7 mouse cellular contexts compared by ENCODE assay signal in genomic region chr6:125166861-125167650, GRCm38 (mm10). TPM values are rescaled to one million over a fixed set of nuclear protein-coding genes. Genes with fewer than 3 reads are reported as not detected.
DNase-seq lines count a peak whose midpoint lies in the region; ATAC-seq and TF ChIP-seq lines count a peak whose summit lies in the region.

No protein-coding gene starts in this region.

- dilution Hi-C loops in CH12.LX (cut with MboI; ENCODE audit: extremely low pct_ligation_motif_present, extremely low pct_unique_long_range_greater_than_20kb, low sequenced_read_pairs) = no loop called here

- peaks cover 21% of the 10 kb centered on the region for H3K79me2 ChIP-seq in CH12.LX (replicated peaks; ENCODE audit: control insufficient read depth, extremely low read depth, insufficient read depth, poor library complexity, severe bottlenecking)
- H3K79me2 ChIP-seq in heart, adult 2 months (replicated peaks; ENCODE audit: control insufficient read depth, insufficient read depth, low read length) = no peaks in the 10 kb centered on the region; the same call in 1 of the 2 replicates

- no peaks in the 10 kb centered on the region for H3K27me3 ChIP-seq in CH12.LX (replicated peaks)
- no peaks in the 10 kb centered on the region for H3K27me3 ChIP-seq in heart, adult 2 months (ENCODE audit: control insufficient read depth, insufficient read depth, low read length)
- no peaks in the 10 kb centered on the region for H3K27me3 ChIP-seq in kidney, embryonic 16.5 days (ENCODE audit: insufficient read depth, low read length)

- TF ChIP-seq EP300 in CH12.LX (IDR thresholded peaks at IDR 0.05; ENCODE audit: low read length) = no peak
- TF ChIP-seq EP300 in heart, adult 2 months (IDR thresholded peaks at IDR 0.05; ENCODE audit: insufficient read depth, low read depth, low read length) = peak; percentile 27; the same call in 1 of the 2 replicates

- no peak for TF ChIP-seq POLR2A in CH12.LX (IDR thresholded peaks at IDR 0.05; ENCODE audit: low read depth, low read length)
- no peak for TF ChIP-seq POLR2A in heart, adult 2 months (IDR thresholded peaks at IDR 0.05; ENCODE audit: insufficient read depth, low read depth, low read length)

- peaks cover 11 to 24% of the 10 kb centered on the region in 2 experiments for H3K4me1 ChIP-seq in CH12.LX (ENCODE audit: control insufficient read depth in 1 of 2, insufficient read depth in 2 of 2)
- H3K4me1 ChIP-seq in heart, adult 2 months (ENCODE audit: control insufficient read depth, insufficient read depth, low read length) = peaks cover 4% of the 10 kb centered on the region
- H3K4me1 ChIP-seq in kidney, embryonic 16.5 days (ENCODE audit: insufficient read depth, low read length) = peaks cover 35% of the 10 kb centered on the region

- 21% methylated on average over 10 of the region's 10 CpGs for WGBS in heart, adult 2 months
- 22% methylated on average over 10 of the region's 10 CpGs for WGBS in kidney, embryonic 16.5 days

- H3K9ac ChIP-seq in CH12.LX (ENCODE audit: insufficient read depth, low read depth) = peak overlapping the region; percentile 50; the same call in 1 of the 2 replicates
- H3K9ac ChIP-seq in heart, adult 2 months (ENCODE audit: low read depth, low read length) = peak overlapping the region; percentile 7; the same call in 1 of the 2 replicates
- peak overlapping the region; percentile 96 for H3K9ac ChIP-seq in kidney, embryonic 16.5 days (replicated peaks; ENCODE audit: low read length)

- in situ Hi-C loops in CH12.LX (cut with MboI; ENCODE audit: low pct_ligation_motif_present, low pct_unique_long_range_greater_than_20kb, low sequenced_read_pairs) = no loop called here

- H3K4me2 ChIP-seq in CH12.LX (ENCODE audit: insufficient read depth, low read depth, poor library complexity, severe bottlenecking) = peak overlapping the region; percentile 81
- peak overlapping the region; percentile 80 for H3K4me2 ChIP-seq in kidney, embryonic 16.5 days (replicated peaks; ENCODE audit: low read depth, low read length)

- peak; percentile 17; the same call in 1 of the 2 replicates for ATAC-seq in kidney, embryonic 16.5 days (ENCODE audit: low FRiP score, low TSS enrichment)
- ATAC-seq in megakaryocyte-erythroid progenitor cell, adult 5-6 weeks (replicated peaks; ENCODE audit: low FRiP score, low TSS enrichment, poor library complexity, severe bottlenecking) = peak; percentile 8

- DNase-seq in 3T3-L1 (ENCODE audit: low read depth, low spot score) (peak; percentile 67), CH12.LX (ENCODE audit: extremely low read depth) (peak; percentile 44)
- DNase-seq in embryo, embryonic 10 days (ENCODE audit: low spot score) = peak; percentile 67
- peak in 1 of 2 experiments; percentile 84 for DNase-seq in heart, adult 2 months
- DNase-seq in thymus, postnatal 0 days (ENCODE audit: low spot score) = no peak

- TF ChIP-seq CTCF in CH12.LX (conservative IDR thresholded peaks at IDR 0.05 in 1 of 2, IDR thresholded peaks at IDR 0.05 in 1 of 2; ENCODE audit: low read depth in 2 of 2, low read length in 2 of 2) = no peak
- TF ChIP-seq CTCF in heart, adult 2 months (IDR thresholded peaks at IDR 0.05) = no peak

- no peaks in the 10 kb centered on the region for H3K9me3 ChIP-seq in CH12.LX (replicated peaks; ENCODE audit: low read length)
- H3K9me3 ChIP-seq in kidney, embryonic 16.5 days (ENCODE audit: low read length) = no peaks in the 10 kb centered on the region

- H3K36me3 ChIP-seq in CH12.LX (replicated peaks in 1 of 2; ENCODE audit: control insufficient read depth in 1 of 2, insufficient read depth in 1 of 2, low read length in 1 of 2) = peaks cover 62 to 72% of the 10 kb centered on the region in 2 experiments
- 0 out of 2 replicates have a peak, but pooled peaks cover 3% of the 10 kb centered on the region for H3K36me3 ChIP-seq in heart, adult 2 months (ENCODE audit: control insufficient read depth, insufficient read depth, low read length)
- peaks cover 64% of the 10 kb centered on the region for H3K36me3 ChIP-seq in kidney, embryonic 16.5 days (ENCODE audit: insufficient read depth, low read length)

- H3K27ac ChIP-seq in CH12.LX (ENCODE audit: insufficient read depth, low read depth) = peak overlapping the region; percentile 83
- H3K27ac ChIP-seq in heart, adult 2 months = peak overlapping the region; percentile 98
- H3K27ac ChIP-seq in kidney, embryonic 16.5 days (ENCODE audit: low read length) = peak overlapping the region; percentile 89

- intact Hi-C loops in heart, adult 2 months (cut with DNase I) = loop anchor here (5.0 to 10.0 kb wide), 2 partner anchors 48 to 105 kb away; partner anchors contain the start of gene Vamp1

- no peak for TF ChIP-seq RAD21 in CH12.LX (IDR thresholded peaks at IDR 0.05; ENCODE audit: low read depth, low read length)

- H3K4me3 ChIP-seq in CH12.LX (replicated peaks in 1 of 3; ENCODE audit: low read depth in 2 of 3, low read length in 2 of 3, poor library complexity in 1 of 3) = peak overlapping the region; percentile 64 to 97 (median 75)
- H3K4me3 ChIP-seq in heart, adult 2 months = peak overlapping the region; percentile 93
- H3K4me3 ChIP-seq in kidney, embryonic 16.5 days (ENCODE audit: low read length) = peak overlapping the region; percentile 93

TF ChIP-seq in CH12.LX, 34 proteins besides CTCF, POLR2A, EP300 and RAD21 (continues in another document):
- TF ChIP-seq CHD2 (IDR thresholded peaks at IDR 0.05; ENCODE audit: low read length) (peak; percentile 27; the same call in 1 of the 2 replicates), RCOR1 (conservative IDR thresholded peaks at IDR 0.05; ENCODE audit: low read depth, low read length) (0 out of 2 replicates have a peak, but pooled peaks have one; percentile 6), ZMIZ1 (IDR thresholded peaks at IDR 0.05; ENCODE audit: low read depth, low read length) (peak; percentile 11; the same call in 1 of the 2 replicates), MAZ (IDR thresholded peaks at IDR 0.05; ENCODE audit: low read depth, low read length) (no peak), MYC (IDR thresholded peaks at IDR 0.05; ENCODE audit: low read depth, low read length) (0 out of 2 replicates have a peak, but pooled peaks have one; percentile 10), PAX5 (IDR thresholded peaks at IDR 0.05; ENCODE audit: low read length) (no peak), MXI1 (IDR thresholded peaks at IDR 0.05; ENCODE audit: low read depth, low read length) (peak; percentile 53; the same call in 1 of the 2 replicates)

RNA-seq across cellular contexts. Expression of gene Gapdh, which starts 0.8 kb away (rescaled TPM):
- total RNA-seq in CH12.LX (2012; rRNA removed) = 2,085 and 2,925 TPM in 2 replicates
- total RNA-seq in CH12.LX (2014; rRNA removed) = 1,576 and 2,268 TPM in 2 replicates
- polyA plus RNA-seq in CH12.LX (2012; ENCODE audit: insufficient read length, low read depth) = 2,269 and 2,654 TPM in 2 replicates
- total RNA-seq in heart, adult 2 months (2021) = 1,000 to 10,000 TPM; 4,018 to 4,312 TPM
- 7,726 and 8,318 TPM in 2 replicates for polyA plus RNA-seq in heart, adult 2 months (2012; rRNA removed)
- 2,036 and 2,102 TPM in 2 replicates for polyA plus RNA-seq in kidney, embryonic 16.5 days (2015; fragmentation: Nextera tagmentation; extraction: Ambion mirVana)
- 900 and 1,346 TPM in 2 replicates for total RNA-seq in megakaryocyte-erythroid progenitor cell, adult 5-6 weeks (2014; fragmentation: Nextera tagmentation)
- 535 and 806 TPM in 2 replicates for total RNA-seq in megakaryocyte-erythroid progenitor cell, adult 5-6 weeks (2017)
- 1,452 and 1,606 TPM in 2 replicates for polyA plus RNA-seq in thymus, postnatal 0 days (2015; fragmentation: Nextera tagmentation; extraction: Ambion mirVana)

RNA-seq across cellular contexts. Expression of gene Iffo1, which starts 22.0 kb away (rescaled TPM):
- total RNA-seq in CH12.LX (2012; rRNA removed) = 6.7 and 7.6 TPM in 2 replicates
- total RNA-seq in CH12.LX (2014; rRNA removed) = 3.3 and 4.0 TPM in 2 replicates
- 7.0 and 8.2 TPM in 2 replicates for polyA plus RNA-seq in CH12.LX (2012; ENCODE audit: insufficient read length, low read depth)
- total RNA-seq in heart, adult 2 months (2021) = 1 to 10 TPM; 5.7 to 7.0 TPM
- polyA plus RNA-seq in heart, adult 2 months (2012; rRNA removed) = 19.7 and 21.8 TPM in 2 replicates
- 7.9 and 8.7 TPM in 2 replicates for polyA plus RNA-seq in kidney, embryonic 16.5 days (2015; fragmentation: Nextera tagmentation; extraction: Ambion mirVana)
- total RNA-seq in megakaryocyte-erythroid progenitor cell, adult 5-6 weeks (2014; fragmentation: Nextera tagmentation) = 18.3 and 22.7 TPM in 2 replicates
- 10.3 and 12.8 TPM in 2 replicates for total RNA-seq in megakaryocyte-erythroid progenitor cell, adult 5-6 weeks (2017)
- 13.8 and 19.0 TPM in 2 replicates for polyA plus RNA-seq in thymus, postnatal 0 days (2015; fragmentation: Nextera tagmentation; extraction: Ambion mirVana)

RNA-seq across cellular contexts. Expression of gene Ncapd2, which starts 24.4 kb away (rescaled TPM):
- total RNA-seq in CH12.LX (2012; rRNA removed) (140 and 147 TPM in 2 replicates), CH12.LX (2014; rRNA removed) (78.3 and 79.6 TPM in 2 replicates)
- polyA plus RNA-seq in CH12.LX (2012; ENCODE audit: insufficient read length, low read depth) = 263 and 301 TPM in 2 replicates
- total RNA-seq in heart, adult 2 months (2021) = 10 to 100 TPM; 17.6 TPM
- 34.0 and 40.2 TPM in 2 replicates for polyA plus RNA-seq in heart, adult 2 months (2012; rRNA removed)
- 151 and 163 TPM in 2 replicates for polyA plus RNA-seq in kidney, embryonic 16.5 days (2015; fragmentation: Nextera tagmentation; extraction: Ambion mirVana)
- 285 and 384 TPM in 2 replicates for total RNA-seq in megakaryocyte-erythroid progenitor cell, adult 5-6 weeks (2014; fragmentation: Nextera tagmentation)
- total RNA-seq in megakaryocyte-erythroid progenitor cell, adult 5-6 weeks (2017) = 186 and 262 TPM in 2 replicates
- polyA plus RNA-seq in thymus, postnatal 0 days (2015; fragmentation: Nextera tagmentation; extraction: Ambion mirVana) = 130 and 153 TPM in 2 replicates

RNA-seq across cellular contexts. Expression of gene Mrpl51, which starts 24.5 kb away (rescaled TPM):
- total RNA-seq in CH12.LX (2012; rRNA removed) = 120 and 153 TPM in 2 replicates
- 152 and 184 TPM in 2 replicates for total RNA-seq in CH12.LX (2014; rRNA removed)
- 161 and 171 TPM in 2 replicates for polyA plus RNA-seq in CH12.LX (2012; ENCODE audit: insufficient read length, low read depth)
- total RNA-seq in heart, adult 2 months (2021) = 100 to 1,000 TPM; 303 to 343 TPM
- 166 and 170 TPM in 2 replicates for polyA plus RNA-seq in heart, adult 2 months (2012; rRNA removed)
- 213 and 228 TPM in 2 replicates for polyA plus RNA-seq in kidney, embryonic 16.5 days (2015; fragmentation: Nextera tagmentation; extraction: Ambion mirVana)
- total RNA-seq in megakaryocyte-erythroid progenitor cell, adult 5-6 weeks (2014; fragmentation: Nextera tagmentation) = 163 and 194 TPM in 2 replicates
- total RNA-seq in megakaryocyte-erythroid progenitor cell, adult 5-6 weeks (2017) = 120 and 151 TPM in 2 replicates
- polyA plus RNA-seq in thymus, postnatal 0 days (2015; fragmentation: Nextera tagmentation; extraction: Ambion mirVana) = 281 and 294 TPM in 2 replicates

RNA-seq across cellular contexts. Expression of gene Nop2, which starts 35.3 kb away (rescaled TPM):
- total RNA-seq in CH12.LX (2012; rRNA removed) (128 and 188 TPM in 2 replicates), CH12.LX (2014; rRNA removed) (154 TPM in 2 replicates)
- polyA plus RNA-seq in CH12.LX (2012; ENCODE audit: insufficient read length, low read depth) = 175 and 179 TPM in 2 replicates
- total RNA-seq in heart, adult 2 months (2021) = 10 to 100 TPM; 18.9 to 20.3 TPM
- 8.3 and 13.6 TPM in 2 replicates for polyA plus RNA-seq in heart, adult 2 months (2012; rRNA removed)
- 68.6 and 69.3 TPM in 2 replicates for polyA plus RNA-seq in kidney, embryonic 16.5 days (2015; fragmentation: Nextera tagmentation; extraction: Ambion mirVana)
- total RNA-seq in megakaryocyte-erythroid progenitor cell, adult 5-6 weeks (2014; fragmentation: Nextera tagmentation) = 92.2 and 114 TPM in 2 replicates
- 108 and 125 TPM in 2 replicates for total RNA-seq in megakaryocyte-erythroid progenitor cell, adult 5-6 weeks (2017)
- polyA plus RNA-seq in thymus, postnatal 0 days (2015; fragmentation: Nextera tagmentation; extraction: Ambion mirVana) = 53.9 and 60.7 TPM in 2 replicates

Comparison
In these comparisons a context has a peak if more than half of its experiments do, and no peak if none do; other contexts are left out.
1. H3K9ac ChIP-seq: peak in every context shown above with its lines; median percentile 96 in kidney, embryonic 16.5 days; 50 in CH12.LX; 7 in heart, adult 2 months.